Mouse (Mus musculus) gastrocnemius, postnatal 25 days (tissue): ENCODE results near the gene Ftl1-ps1. TPM values are rescaled to one million over a fixed set of nuclear protein-coding genes. Genes with fewer than 3 reads are reported as not detected.

Source experiments
- DNase-seq: peaks from one replicate; pipeline ENCODE4 v3.0.0; 2022
- long read RNA-seq, 2 experiments: library from polyadenylated mRNA; stranded (forward); transcript quantifications; one replicate each; pipeline ENCODE4 v2.0.0; 2021
- microRNA-seq, 2 experiments: library from miRNA; unstranded; fragments of <30 nt; microRNA quantifications; one replicate each; pipeline ENCODE4 v1.2.0; 2021; ENCODE audit warnings: borderline replicate concordance in 2 of 2
- total RNA-seq, 2 experiments: library from RNA; stranded (reverse); gene quantifications; 1 replicate in 1 of 2; 2 replicates in 1 of 2; pipeline ENCODE4 v1.2.3; 2021

Gene Ftl1-ps1
- 100 to 1,000 TPM; 203 to 229 TPM for total RNA-seq
- long read RNA-seq, experiment 1, transcript Ftl1-ps1-202 (1 exons, 938 nt): major isoform, 538 of 538 reads
- long read RNA-seq, experiment 1, partial matches to known transcripts: 0 of 538 reads
- long read RNA-seq, experiment 1, other reads (novel, unspliced or antisense): 0 of 538 reads
- long read RNA-seq, experiment 2, transcript Ftl1-ps1-202 (1 exons, 938 nt): major isoform, 439 of 439 reads
- long read RNA-seq, experiment 2, partial matches to known transcripts: 0 of 439 reads
- long read RNA-seq, experiment 2, other reads (novel, unspliced or antisense): 0 of 439 reads

DNA sequence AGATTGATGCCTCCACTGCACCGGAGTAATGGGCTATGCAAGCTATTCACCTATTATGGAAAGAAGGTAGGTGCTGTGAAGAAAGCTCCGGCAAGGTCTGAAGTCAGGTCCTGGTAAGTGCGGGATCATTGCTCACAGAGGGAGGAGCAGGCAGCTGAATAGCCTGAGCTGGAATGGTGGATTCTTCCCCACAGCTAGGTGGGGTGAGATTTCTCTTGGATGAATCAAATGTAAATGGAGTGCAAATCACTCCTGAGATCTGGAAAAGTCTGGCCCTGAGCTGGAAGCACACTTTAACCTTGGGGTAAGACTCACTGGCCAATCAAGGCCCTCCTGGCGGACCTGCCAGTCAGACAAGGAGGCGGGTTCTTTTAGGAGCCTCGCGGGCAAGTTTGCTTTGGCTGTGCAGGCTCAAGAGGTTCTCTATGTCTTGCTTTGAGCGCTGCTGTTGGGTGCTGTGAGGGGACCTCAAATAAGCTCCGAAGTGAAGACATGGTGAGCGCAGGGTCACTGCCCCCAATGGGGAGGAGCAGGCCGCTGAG is at the start of gene Ftl1-ps1:
TSS of gene Ftl1-ps1 (plus strand) at position 397 of the 542 bp plus-strand sequence.
- no peak for DNase-seq

DNA sequence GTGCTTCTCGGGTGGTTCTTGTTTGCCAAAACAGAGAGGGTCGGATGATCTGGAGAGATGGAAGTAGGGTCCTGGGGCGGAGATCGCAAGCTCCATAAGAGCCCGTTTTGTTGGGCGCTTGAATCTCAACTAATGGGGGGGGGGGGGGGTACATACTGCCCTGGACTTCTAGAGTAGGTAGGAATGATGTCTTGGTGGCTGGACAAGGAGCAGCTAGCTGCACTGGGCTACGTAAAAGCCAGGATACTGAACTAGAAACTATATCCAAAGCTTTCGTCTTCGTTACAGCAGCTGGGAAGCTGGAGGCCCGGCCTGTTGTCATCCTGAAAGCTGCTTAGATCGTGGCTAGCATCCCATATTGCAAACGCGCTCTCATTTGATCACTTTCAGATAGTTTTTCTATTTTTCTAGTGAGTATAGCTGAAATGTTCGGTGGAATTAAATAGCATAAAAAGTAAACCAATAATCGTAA is 49.0 kb upstream of the Ftl1-ps1 start:
- no peak for DNase-seq

DNA sequence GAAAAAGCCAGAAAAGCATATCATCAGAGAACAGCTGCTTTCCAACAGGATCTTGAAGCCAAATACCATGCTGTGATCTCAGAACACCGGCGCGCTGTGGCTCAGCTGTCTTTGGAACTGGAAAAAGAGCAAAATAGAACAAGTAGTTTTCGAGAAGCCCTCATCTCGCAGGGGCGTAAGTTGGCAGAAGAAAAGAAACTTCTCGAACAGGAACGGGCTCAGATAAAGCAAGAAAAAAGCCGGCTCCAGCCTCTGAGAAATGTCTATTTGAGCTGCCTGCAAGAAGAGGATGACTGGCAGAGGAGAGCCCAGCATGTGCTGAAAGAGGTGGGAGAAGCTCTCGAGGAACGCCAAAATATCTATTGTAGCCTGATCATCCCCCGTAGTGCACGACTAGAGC is 43.0 kb upstream of the Ftl1-ps1 start:
- no peak for DNase-seq

DNA sequence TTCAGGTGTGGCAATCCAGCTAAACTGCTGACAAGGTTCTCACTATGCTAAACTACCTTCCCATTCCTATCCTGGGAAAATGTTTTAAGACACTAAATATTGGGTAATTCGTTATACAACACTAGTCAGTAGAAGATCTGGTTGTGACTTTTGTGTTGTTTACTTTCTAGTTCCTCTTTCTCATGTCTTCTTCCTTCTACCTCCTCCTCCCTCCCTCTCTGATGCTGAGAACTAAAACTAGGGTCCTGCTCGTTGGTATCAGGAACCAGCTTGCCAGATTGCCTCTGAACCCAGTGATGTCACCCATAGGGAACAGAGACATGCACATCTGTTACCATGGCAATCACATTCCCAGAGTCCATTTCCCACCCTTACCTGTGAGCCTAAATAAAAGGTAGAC is 37.3 kb upstream of the Ftl1-ps1 start:
- no peak for DNase-seq

DNA sequence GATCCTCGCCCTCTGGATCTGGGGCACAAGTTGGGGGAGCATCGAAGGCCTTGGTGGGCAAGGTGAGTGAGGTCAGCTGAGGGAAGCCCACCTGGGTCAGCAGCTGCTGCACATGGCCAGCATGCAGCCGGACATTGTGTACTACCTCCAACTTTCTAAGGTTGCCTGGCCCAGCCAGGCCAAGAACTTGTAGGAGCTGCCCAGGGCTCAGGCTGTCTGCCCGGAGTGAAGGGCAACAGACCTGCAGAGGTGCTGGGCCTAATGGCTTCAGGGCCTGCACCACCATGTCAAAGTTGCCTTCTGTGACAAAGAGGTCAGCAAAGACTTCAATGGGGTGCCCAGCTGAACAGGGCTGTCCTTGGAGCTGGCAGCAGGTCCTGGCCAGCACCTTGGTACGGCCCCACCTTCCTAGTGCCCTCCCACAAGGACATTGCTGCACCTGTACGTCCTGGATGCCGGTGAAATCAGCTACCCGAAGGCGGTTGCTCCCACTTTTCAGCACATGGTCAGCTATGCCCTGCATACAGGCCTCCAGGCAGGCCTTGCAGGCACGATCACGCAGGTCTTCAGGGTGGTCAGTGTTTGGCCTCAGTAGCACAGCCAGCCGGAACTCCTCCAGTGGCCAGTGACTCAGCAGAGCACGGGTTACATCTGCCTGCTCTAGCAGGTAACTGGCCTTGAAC is 36.2 kb upstream of the Ftl1-ps1 start:
- DNase-seq: peak; percentile 57

DNA sequence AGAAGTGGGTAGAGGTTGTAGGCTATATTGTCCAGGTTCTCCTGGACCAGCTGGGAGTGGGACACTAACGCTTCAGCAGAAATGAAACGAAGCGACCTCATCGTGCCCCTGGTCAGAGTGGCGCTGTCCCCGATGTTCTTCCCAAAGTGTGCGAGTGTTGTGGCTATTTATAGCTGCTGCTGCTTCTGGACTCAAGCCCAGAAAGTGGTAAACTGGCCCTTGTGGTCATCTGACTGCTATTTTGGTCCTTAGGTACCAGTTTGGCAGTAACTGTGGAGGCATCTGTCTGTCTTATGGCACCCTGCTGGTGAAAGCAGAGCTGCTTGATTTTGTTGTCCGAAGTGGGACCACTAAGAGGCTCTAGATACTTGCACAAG is 35.6 kb upstream of the Ftl1-ps1 start, which contains the start of gene Lrrc14b:
TSS of gene Lrrc14b (minus strand) at position 147 of the 377 bp plus-strand sequence.
- peak; percentile 76 for DNase-seq

DNA sequence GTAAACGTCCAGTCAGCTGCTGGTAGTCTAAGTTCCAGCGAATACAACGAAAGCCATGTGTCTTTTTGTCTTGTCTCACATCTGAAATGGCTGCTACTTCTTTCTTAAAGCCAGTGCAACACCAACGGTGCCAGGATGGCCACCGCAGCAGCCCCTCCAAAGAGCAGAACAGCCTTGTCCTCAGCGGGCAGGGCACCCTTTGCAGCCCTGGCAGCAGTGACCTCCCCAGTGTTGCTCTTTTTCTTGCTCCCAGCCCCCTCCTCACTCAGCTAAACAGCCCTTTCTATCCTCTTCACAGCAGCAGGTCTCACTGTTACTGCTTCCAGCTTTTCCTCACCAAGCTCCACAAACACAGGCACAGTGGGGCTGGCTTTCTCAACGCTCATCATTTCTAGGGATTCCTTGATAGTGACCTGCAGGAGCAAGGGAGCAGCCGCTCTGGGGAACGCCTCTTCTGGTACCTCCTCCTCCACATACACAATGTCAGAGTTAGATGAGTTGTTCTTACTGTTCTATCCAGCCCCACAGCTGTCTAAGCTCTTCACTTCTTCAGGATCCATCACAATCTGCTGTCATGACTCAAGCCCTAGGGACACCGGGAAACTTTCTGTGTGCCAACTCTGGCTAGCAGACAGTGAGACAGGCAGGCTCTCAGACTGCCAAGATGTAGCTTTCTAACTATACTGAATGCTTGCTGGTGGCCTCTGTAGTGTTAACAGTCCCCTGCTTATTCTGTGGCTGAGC is 17.8 kb upstream of the Ftl1-ps1 start:
- no peak for DNase-seq

DNA sequence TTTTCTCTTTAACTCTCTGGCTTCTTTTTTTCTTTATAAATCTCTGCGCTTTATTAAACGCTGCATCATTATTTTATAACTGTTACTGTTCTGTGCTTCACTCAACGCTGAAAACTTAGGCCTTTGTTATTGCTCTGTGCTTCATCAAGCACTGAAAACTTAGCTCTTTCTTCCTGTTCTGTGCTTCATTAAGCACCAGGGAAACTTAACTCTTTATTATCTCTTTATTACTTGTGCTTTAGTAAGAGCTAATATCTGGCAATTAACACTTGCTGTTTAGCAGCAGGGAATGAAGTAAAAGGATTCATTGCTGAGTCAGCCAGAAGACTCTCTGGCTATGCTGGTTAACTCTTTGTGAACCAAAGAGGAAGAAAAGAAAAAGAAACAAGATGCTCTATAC is 17.2 kb upstream of the Ftl1-ps1 start:
- no peak for DNase-seq

DNA sequence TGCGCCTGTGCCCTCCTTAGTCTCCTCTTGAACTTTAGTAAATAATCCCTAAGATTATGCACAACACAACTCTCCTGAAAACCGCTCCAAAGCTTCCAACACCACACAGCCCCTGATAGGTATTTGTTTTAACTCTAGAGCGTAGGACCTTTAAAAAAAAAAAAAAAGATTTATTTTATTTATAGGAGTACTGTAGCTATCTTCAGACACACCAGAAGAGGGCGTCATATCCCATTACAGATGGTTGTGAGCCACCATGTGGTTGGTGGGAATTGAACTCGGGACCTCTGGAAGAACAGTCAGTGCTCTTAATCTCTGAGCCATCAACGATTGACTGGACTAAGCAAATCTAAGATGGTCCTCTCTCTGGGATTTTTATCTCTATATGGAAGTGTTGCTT is 9.8 kb upstream of the Ftl1-ps1 start:
- no peak for DNase-seq

DNA sequence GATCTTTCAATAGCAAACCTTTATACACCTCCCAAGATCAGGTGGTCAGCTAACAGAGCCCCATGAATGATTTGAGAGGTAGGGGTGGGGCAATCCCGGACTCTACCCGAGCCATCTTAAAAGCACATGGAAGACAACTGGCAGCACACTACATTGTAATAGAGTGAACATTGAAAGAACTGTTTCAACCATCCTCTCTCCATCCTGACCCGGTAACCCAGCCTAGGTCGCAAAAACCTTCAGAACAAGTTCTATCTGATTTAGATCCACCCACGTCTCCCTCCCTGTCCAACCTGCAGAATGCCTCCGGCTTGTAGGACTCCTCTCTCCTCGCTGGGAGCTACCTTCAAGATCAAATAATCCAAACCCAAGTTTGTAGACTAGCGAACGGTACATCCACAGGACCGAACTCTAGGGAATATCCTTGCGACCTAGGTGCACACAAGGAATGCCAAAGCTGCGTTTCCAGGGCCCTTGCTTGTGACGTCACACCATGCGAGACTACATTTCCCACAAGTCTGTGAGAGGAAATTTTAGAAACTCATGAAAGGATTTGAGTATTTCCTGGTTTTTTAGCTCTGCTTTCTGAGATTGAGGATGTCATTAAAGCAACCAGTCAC is 9.0 kb upstream of the Ftl1-ps1 start, which contains the start of gene Zfp72:
TSS of gene Zfp72 (minus strand) at position 466 of the 620 bp plus-strand sequence.
- peak; percentile 36 for DNase-seq

DNA sequence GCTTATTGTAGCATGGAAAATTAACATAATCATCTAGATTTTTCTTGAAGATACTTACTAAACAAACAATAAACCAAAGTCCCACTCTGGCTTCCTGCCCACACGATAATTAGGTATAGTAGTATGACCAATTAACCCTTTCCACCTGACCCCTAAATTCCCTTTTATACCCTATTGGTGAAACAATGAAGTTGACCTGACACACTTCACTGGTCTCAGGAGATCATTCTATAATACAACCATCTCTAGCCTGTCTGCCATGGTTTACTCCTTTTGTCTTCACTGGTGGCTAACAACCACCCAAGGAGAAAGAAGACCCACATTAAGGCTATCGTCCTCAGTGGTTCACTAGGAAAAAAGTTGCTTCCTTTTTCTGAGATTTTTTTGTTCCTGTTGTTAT is 8.3 kb upstream of the Ftl1-ps1 start:
- DNase-seq: no peak

DNA sequence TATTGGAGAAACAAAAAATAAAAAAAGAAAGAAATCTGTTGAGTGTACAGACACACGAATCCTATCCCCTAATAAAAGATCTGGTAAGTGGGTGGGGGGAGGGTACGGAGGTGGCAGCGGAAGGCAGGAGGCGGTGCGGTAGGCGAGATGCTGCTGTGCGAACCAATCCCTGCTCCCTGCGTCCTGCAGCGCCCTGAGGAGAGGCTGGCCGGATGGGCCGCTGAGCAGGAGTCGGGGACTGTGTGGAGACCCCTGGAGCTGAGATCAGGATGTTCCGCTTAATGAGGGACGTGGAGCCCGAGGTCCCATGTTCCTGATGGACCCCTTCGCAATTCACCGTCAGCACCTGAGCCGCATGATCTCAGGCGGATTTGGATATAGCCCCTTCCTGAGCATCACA is 40.4 kb downstream of the Ftl1-ps1 start:
- DNase-seq: no peak

Small RNA genes within 50 kb of the gene (microRNA-seq; reads per million reads assigned to microRNA genes)
- 0 reads per million in 2 experiments for gene Mir692-3

Other genes starting within 250 kb of the Ftl1-ps1 start
- gene Exoc3, start 191.0 kb upstream of the Ftl1-ps1 start, total RNA-seq: 10 to 100 TPM; 29.7 to 33.5 TPM
- not detected for gene Ahrr, start 107.4 kb upstream of the Ftl1-ps1 start, total RNA-seq
- gene Pdcd6, start 82.1 kb upstream of the Ftl1-ps1 start, total RNA-seq: 10 to 100 TPM; 16.3 to 20.3 TPM
- gene Sdha, start 49.4 kb upstream of the Ftl1-ps1 start, total RNA-seq: 100 to 1,000 TPM; 660 to 663 TPM
- gene Ccdc127, start 49.4 kb upstream of the Ftl1-ps1 start, total RNA-seq: 10 to 100 TPM; 39.8 to 42.3 TPM
- 10 to 100 TPM; 69.7 to 84.2 TPM for gene Lrrc14b, start 35.7 kb upstream of the Ftl1-ps1 start, total RNA-seq
- gene Zfp72, start 8.9 kb upstream of the Ftl1-ps1 start, total RNA-seq: 1 to 10 TPM; 2.6 to 2.7 TPM
- 1 to 10 TPM; 4.9 to 5.9 TPM for gene Zfp825, start 94.3 kb downstream of the Ftl1-ps1 start, total RNA-seq
- gene Erap1, start 239.9 kb downstream of the Ftl1-ps1 start, total RNA-seq: 10 to 100 TPM; 24.0 to 33.5 TPM